Mouse (Mus musculus) kidney, postnatal 14 days (tissue): ENCODE results near the gene Sec14l1.
"Not testable (repeated sequence)": the region's sequence is repeated elsewhere in the genome, so short reads cannot be mapped to it uniquely, and the experiment has no call there.

Experiments
- DNase-seq: peaks from one replicate; pipeline ENCODE4 v3.0.0; 2022; ENCODE audit warnings: mixed read lengths

The Sec14l1 gene

GRCm38 (mm10) chr11:117114592-117115345, at the start of gene Sec14l1:
TSS of gene Sec14l1 (plus strand) at chr11:117115168.
- DNase-seq = peak; percentile 100

GRCm38 (mm10) chr11:117065602-117066001, 49.4 kb upstream of the Sec14l1 start:
- DNase-seq = not testable (repeated sequence)

GRCm38 (mm10) chr11:117066738-117067137, 48.2 kb upstream of the Sec14l1 start:
- no peak for DNase-seq

DNA sequence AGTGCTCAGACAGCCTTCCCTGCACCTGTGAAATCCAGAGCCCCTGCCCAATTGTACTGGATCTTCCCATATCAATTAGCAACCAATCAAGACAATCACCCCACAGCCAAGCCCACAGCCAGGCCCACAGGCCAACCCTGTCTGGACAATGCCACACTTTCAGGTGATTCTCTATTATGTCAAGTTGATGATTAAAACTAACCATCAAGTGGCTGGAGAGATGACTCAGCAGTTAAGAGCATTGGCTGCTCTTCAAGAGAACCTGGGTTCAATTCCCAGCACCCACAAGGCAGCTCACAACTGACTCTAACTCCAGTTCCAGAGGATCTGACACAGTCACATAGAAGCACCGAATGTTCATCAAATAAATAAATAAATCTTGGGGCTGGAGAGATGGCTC, 46.6 kb upstream of the Sec14l1 start:
- no peak for DNase-seq

GRCm38 (mm10) chr11:117069027-117069426, 45.9 kb upstream of the Sec14l1 start:
- DNase-seq = no peak

GRCm38 (mm10) chr11:117070711-117071110, 44.3 kb upstream of the Sec14l1 start:
- no peak for DNase-seq

GRCm38 (mm10) chr11:117072128-117072527, 42.8 kb upstream of the Sec14l1 start:
- DNase-seq = peak; percentile 86

GRCm38 (mm10) chr11:117073426-117073825, 41.5 kb upstream of the Sec14l1 start:
- DNase-seq = no peak

GRCm38 (mm10) chr11:117076576-117077196, 38.3 kb upstream of the Sec14l1 start:
- DNase-seq = peak; percentile 92

GRCm38 (mm10) chr11:117077227-117077626, 37.7 kb upstream of the Sec14l1 start:
- DNase-seq = no peak

DNA sequence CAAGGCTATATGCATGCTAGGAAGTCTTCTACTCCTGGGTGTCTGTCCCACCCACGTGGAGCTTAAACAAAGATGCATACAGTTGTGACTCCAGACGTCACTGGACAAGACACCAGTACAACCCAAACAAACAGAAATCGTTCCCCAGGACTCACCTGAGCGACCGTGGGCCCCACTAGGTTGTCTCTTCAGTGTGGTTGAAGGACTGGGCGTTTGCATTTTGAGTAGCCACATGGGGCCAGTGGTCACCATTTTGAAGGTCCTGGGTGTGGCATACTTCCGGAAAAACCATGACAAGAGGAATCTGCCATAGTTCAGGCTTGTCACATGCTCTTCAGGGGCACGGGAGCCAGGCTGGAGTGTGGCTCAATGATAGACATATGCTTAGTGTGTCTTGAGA, 37.1 kb upstream of the Sec14l1 start:
- DNase-seq = no peak

DNA sequence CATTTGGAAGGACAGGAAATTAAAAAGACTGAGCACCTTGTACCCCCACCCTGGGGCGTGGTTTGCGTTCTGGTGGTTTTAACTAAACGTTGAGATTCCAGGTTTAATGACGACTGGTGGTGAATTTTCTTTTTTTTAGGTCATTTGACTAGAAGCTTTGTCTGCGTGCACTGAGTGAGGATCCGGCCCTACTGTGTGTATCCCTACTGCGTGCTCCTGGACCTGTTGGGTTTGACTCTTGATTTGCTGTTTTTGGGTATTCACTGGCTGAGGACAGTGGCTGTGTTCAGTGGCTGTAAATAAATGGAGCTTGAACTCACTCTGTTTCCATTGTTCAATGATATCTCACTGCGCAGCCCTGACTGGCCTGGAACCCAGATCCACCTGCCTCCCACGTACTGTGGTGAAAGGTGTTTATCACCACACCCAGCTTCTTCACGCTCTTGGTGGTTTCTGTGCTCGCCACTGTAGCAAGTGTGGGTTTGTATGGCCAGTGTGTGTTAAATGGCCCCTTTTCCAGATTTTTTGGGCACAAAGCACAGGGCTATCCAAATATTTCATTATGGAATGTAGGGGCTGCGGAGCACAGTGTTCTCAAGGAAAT, 36.2 kb upstream of the Sec14l1 start:
- DNase-seq = no peak

DNA sequence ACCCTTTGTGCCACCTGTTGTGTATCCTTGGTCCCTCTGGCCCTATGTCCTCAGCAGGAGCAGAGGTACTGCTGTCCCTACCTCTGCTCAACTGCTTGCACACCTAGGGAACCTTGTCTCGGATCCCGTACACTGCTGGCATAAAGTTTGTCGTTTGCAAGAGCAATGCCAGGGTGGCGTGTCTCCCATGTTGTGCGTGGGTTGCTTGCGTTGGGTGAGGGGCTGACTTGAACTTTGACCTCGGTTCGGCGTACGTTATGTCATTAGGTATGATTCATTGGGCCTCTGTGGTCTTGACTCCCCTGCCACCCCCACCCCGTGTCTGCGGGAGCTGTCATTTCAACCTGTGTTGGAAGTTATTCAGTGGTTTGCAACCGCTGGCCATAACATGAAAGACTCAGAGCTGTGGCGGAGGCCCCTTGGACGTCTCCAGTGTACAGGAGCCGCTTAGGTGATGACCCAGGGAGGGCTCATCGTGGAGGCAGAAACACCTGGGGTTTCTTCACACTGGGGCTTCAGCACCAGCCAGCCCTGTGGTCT, 35.2 kb upstream of the Sec14l1 start:
- no peak for DNase-seq

- no peak for DNase-seq
These were observed 34.8 kb upstream of the Sec14l1 start for GRCm38 (mm10) chr11:117080209-117080608.

GRCm38 (mm10) chr11:117081165-117082064, 33.6 kb upstream of the Sec14l1 start:
- DNase-seq = peak; percentile 89

GRCm38 (mm10) chr11:117082353-117082934, 32.5 kb upstream of the Sec14l1 start:
- DNase-seq = peak; percentile 48

DNA sequence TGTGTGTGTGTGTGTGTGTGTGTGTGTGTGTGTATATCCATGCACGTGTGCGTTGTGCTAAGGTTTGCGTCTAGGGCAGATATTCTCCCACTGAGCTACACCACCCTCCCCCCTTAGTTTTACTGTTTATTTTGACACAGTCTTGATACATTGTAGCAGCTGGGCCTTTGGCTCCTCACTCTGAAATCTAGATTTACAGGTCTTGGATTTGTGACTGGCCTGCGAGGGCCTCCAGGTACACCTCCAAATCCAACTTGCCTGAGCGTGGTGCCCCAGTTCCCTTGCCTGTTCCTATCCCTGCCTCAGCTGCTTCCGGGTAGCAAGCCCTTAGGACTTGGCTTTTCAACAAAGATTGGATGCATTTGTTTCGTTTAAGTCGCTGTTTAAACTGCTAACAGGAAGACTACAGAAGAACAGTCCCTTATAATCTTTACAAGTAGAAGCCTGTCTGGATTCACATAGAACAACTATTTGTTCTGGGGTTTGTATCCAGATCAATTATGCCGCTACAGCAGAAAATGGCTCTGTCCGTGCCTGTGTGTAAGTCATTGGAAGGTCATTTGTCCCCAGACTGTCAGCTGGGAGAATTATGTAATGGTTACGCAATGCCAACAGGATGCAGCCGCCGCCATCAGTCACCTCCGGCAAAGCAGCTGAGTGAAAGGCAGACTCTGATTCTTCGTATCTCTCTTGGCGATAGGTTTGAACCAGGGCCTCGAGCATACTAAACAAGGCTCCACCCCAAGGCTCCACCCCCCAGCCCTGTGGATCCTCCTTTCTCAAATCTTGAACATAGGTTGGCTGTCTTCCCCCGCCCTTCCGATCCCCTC, 31.7 kb upstream of the Sec14l1 start:
- DNase-seq = peak; percentile 74

DNA sequence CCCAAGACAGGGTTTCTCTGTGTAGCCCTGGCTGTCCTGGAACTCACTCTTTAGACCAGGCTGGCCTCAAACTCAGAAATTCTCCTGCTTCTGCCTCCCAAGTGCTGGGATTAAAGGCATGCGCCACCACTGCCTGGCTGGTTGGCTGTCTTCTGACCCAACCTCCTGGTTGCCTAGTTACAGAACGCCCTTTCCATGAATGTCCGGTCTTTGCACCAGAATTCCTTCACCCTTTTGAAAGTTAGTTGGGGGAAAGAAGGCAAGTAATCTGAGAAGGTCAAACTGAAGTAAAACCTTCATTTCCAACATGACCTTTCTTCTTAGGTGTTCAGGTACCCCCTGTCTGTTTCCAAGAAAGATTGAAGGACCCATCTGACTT, 31.1 kb upstream of the Sec14l1 start:
- not testable (repeated sequence) for DNase-seq

- no peak for DNase-seq
These were observed 28.8 kb upstream of the Sec14l1 start for GRCm38 (mm10) chr11:117086215-117086614.

GRCm38 (mm10) chr11:117087036-117087799, 27.8 kb upstream of the Sec14l1 start:
- DNase-seq = no peak
